Mouse (Mus musculus) layer of hippocampus, adult 2 months (tissue): ENCODE measurements around the gene Carnmt1. TPM values are rescaled to one million over a fixed set of nuclear protein-coding genes. Genes with fewer than 3 reads are reported as not detected.

Experiments
- DNase-seq, 2 experiments: peaks; one replicate each; pipeline ENCODE4 v3.0.0; 2022; ENCODE audit warnings: low spot score in 2 of 2
- H3K27ac ChIP-seq: fragments of 200-600 bp; 2 replicates; pipeline ENCODE4 v1.8.1; 2022
- H3K4me3 ChIP-seq: fragments of 200-600 bp; 2 replicates; pipeline ENCODE4 v1.8.1; 2022; ENCODE audit warnings: mild to moderate bottlenecking
- CTCF ChIP-seq: fragments of 200-600 bp; conservative IDR thresholded peaks from 2 replicates; pipeline ENCODE4 v1.8.1; 2022; ENCODE audit warnings: antibody characterized with exemption, mild to moderate bottlenecking, moderate library complexity
- total RNA-seq, 2 experiments: library from RNA; stranded (reverse); gene quantifications; 2 replicates each; pipeline ENCODE4 v1.2.3; 2021

The Carnmt1 gene
- total RNA-seq, 2 experiments from 2014 or later: 11.3 to 13.1 TPM

GRCm38 (mm10) chr19:18643411-18643810, 27.2 kb upstream of the Carnmt1 start:
- Histone ChIP-seq H3K27ac (no peak overlapping the region), H3K4me3 (no peak overlapping the region)
- DNase-seq: no peak
- TF ChIP-seq CTCF: no peak

- TF ChIP-seq CTCF: no peak
- no peak overlapping the region for H3K27ac ChIP-seq
- no peak for DNase-seq
- no peak overlapping the region for H3K4me3 ChIP-seq
These were observed 26.5 kb upstream of the Carnmt1 start for GRCm38 (mm10) chr19:18644084-18644483.

DNA sequence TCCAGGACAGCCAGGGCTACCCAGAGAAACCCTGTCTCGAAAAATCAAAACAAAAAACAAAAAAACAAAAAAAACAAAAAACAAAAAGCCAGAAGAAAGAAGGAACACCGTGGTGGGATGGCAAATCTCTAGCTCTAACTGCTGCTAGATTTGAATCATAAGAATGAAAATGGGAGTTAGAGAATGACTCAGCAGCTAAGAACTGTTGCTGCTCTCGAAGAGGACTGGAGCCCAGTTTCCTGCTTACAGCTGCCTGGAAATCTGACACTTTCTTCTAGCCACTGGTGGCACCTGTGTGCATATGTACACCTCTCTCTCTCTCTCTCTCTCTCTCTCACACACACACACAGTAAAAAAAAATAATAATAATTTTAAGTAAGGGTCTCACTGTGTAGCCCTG, 24.2 kb upstream of the Carnmt1 start:
- H3K27ac ChIP-seq: no peak overlapping the region
- H3K4me3 ChIP-seq: no peak overlapping the region
- DNase-seq: no peak
- TF ChIP-seq CTCF: no peak

DNA sequence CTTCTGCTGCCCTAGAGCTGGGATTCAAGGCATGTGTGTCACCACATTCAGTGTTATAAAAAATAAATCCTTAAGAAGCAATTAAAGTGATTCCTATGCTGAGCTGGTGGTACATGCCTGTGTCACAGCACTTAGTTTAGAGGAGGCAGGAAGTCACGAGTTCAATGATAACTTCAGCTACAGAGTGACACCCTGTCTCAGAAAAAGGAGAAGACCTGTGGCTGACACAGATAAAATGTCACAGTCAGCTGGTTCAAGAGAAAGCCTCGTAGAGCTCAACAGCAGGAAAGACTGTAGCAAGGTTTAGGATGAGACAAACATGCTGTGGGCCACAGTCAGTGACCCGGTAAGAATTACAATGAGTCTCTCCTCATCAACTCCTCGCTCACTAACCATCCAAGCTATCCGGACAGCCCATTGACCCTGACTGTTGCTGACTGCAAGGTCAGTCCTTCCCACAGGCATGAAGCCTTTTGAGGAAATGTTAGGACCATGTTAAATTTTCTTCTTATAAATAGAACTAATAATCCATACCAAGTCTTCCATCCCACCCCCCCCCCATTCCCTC, 23.6 kb upstream of the Carnmt1 start:
- DNase-seq: no peak
- no peak for TF ChIP-seq CTCF
- H3K4me3 ChIP-seq: no peak overlapping the region
- no peak overlapping the region for H3K27ac ChIP-seq

GRCm38 (mm10) chr19:18647775-18648557, 22.6 kb upstream of the Carnmt1 start:
- no peak overlapping the region for H3K4me3 ChIP-seq
- TF ChIP-seq CTCF: no peak
- DNase-seq: no peak
- H3K27ac ChIP-seq: no peak overlapping the region

DNA sequence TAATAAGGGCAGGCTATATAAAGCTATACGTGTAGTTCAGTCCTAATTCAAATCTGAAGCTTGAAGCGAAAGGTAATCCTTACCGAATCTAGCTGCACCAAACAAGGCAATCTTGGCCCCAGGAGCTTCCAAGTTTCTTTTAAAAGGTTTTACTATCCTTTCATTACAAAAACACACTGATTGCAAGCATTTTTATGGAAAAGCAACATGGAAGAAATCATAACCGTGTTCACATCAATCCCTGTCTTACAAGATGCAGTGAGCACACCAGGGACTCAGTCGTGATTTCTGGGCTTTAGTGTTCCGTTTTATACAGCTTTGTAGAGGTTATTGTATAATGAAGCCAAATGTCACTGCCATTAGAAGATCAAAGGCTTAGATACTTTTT, 22.0 kb upstream of the Carnmt1 start:
- Histone ChIP-seq H3K4me3 (no peak overlapping the region), H3K27ac (no peak overlapping the region)
- no peak for TF ChIP-seq CTCF
- DNase-seq: no peak

DNA sequence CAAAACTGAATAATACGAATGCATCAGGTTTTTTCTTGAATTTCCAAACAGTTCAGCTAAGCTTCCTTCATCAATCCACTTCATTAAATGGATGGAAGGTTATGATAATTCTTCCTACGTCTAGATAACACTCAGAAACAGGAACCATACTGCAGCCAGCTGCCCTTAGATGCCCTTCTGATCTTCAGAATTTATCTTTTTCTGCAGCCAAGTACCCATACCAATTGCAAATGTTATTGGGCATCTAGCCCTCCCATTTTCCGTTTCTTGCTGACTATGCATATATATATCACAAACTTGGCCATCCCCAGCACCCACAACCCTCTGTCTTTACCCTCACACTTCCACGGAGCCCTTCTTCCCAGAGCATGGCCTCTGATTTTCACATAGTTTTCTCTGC, 20.6 kb upstream of the Carnmt1 start:
- no peak for TF ChIP-seq CTCF

GRCm38 (mm10) chr19:18650473-18650872, 20.1 kb upstream of the Carnmt1 start:
- no peak for DNase-seq
- Histone ChIP-seq H3K4me3 (no peak overlapping the region), H3K27ac (no peak overlapping the region)
- TF ChIP-seq CTCF: no peak

More for the DNA sequence above, 20.6 kb upstream of the Carnmt1 start:
- Histone ChIP-seq H3K27ac (no peak overlapping the region), H3K4me3 (no peak overlapping the region)
- DNase-seq: no peak

DNA sequence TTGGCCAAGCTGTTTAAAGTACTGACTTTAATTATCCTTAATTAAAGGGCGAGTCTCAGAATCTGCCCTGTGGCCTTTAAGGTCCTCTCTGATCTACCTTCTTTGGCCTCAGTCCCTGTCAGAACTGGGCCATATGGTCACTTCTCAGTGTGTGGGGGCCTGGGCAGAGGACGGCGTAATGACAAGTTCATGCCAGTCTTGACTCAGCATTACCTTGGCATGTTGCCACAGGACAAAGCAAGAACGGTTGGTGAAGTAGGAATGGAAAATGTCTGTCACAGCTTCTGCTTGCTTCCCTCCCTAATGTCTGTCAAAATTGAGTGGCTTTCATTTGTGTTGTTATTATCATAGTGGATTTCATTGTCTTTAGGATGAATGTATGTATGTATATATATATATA, 18.0 kb upstream of the Carnmt1 start:
- DNase-seq: no peak
- H3K27ac ChIP-seq: no peak overlapping the region

GRCm38 (mm10) chr19:18653058-18653457, 17.5 kb upstream of the Carnmt1 start:
- H3K27ac ChIP-seq: no peak overlapping the region
- no peak for TF ChIP-seq CTCF
- H3K4me3 ChIP-seq: no peak overlapping the region
- DNase-seq: no peak

More for the DNA sequence above, 18.0 kb upstream of the Carnmt1 start:
- H3K4me3 ChIP-seq: no peak overlapping the region
- TF ChIP-seq CTCF: no peak

- no peak for TF ChIP-seq CTCF
- no peak for DNase-seq
- H3K4me3 ChIP-seq: no peak overlapping the region
- no peak overlapping the region for H3K27ac ChIP-seq
These were observed 16.2 kb upstream of the Carnmt1 start for GRCm38 (mm10) chr19:18654330-18654729.

DNA sequence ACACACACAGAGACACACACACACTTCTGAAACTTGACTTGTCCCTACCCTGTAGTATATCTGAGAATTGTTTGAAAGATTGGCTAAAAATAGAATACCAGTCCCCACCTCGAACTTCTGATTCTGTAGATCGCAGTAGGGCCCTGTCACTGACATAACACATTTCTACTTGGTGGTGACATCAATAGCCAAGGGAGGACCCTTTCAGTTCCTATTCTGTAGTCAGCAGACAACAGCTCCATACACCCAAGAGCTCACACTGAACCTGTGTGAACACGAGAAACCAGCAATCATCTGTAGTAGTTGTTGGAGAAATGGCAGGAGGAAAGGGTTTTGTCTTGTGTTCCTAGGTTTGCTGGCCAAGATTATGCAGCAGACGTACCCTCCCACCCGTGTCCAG, 15.6 kb upstream of the Carnmt1 start:
- H3K27ac ChIP-seq: no peak overlapping the region
- TF ChIP-seq CTCF: no peak
- no peak overlapping the region for H3K4me3 ChIP-seq
- no peak for DNase-seq

DNA sequence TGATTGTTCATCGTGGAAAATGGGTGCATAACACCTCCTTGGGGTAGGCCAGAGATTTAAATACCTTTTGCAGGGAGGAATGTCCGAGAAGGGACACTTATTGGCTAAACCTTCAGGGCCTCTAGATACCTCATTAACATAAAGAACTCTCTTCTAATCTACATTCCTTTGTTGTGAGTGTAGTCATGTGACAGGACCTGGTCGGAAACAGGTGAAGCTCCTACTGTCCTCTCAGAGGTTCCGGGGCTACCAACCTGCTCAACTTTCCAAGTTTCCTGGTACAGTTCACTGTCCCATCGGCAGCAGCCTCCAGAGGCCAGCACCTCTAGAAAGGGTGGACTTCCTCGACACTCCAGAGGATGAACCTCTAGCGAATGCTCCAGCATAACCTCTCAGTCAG, 14.6 kb upstream of the Carnmt1 start:
- Histone ChIP-seq H3K4me3 (no peak overlapping the region), H3K27ac (no peak overlapping the region)
- TF ChIP-seq CTCF: no peak
- no peak for DNase-seq

GRCm38 (mm10) chr19:18658473-18658872, 12.1 kb upstream of the Carnmt1 start:
- no peak for DNase-seq
- TF ChIP-seq CTCF: no peak
- Histone ChIP-seq H3K4me3 (no peak overlapping the region), H3K27ac (no peak overlapping the region)
